Mouse (Mus musculus): Measurements from ENCODE around the gene Sat2. TPM values are rescaled to one million over a fixed set of nuclear protein-coding genes. Genes with fewer than 3 reads are reported as not detected.
A peak's percentile ranks its signal among the peaks of the same experiment; 100 is the strongest.

The Sat2 gene
- total and polyA plus RNA-seq, 2 experiments from 2014 or later: 10.9 to 35.4 TPM

GRCm38 (mm10) chr11:69585718-69586325, 36.0 kb upstream of the Sat2 start:
- H3K4me3 ChIP-seq (ENCODE audit: low read length): no peak overlapping the region
- no peak overlapping the region for H3K9ac ChIP-seq (replicated peaks; ENCODE audit: low read length)
- WGBS: 82% methylated on average over 7 of the region's 7 CpGs
- no peak overlapping the region for H3K27ac ChIP-seq
- H3K4me1 ChIP-seq (ENCODE audit: insufficient read depth, low read length): no peaks in the 10 kb centered on the region
- H3K36me3 ChIP-seq (ENCODE audit: insufficient read depth, low read length): peaks cover 23% of the 10 kb centered on the region
- ATAC-seq: no peak
- no peaks in the 10 kb centered on the region for H3K27me3 ChIP-seq (ENCODE audit: insufficient read depth, low read length)
- TF ChIP-seq CTCF (IDR thresholded peaks at IDR 0.05; ENCODE audit: low read depth): no peak
- no peak for DNase-seq (ENCODE audit: low spot score)
- H3K9me3 ChIP-seq (ENCODE audit: low read length): no peaks in the 10 kb centered on the region
- no peak overlapping the region for H3K4me2 ChIP-seq (ENCODE audit: low read depth, low read length)

- DNase-seq (ENCODE audit: low spot score) (no peak), ATAC-seq (no peak)
- Histone ChIP-seq H3K4me2 (ENCODE audit: low read depth, low read length) (no peak overlapping the region), H3K9ac (replicated peaks; ENCODE audit: low read length) (no peak overlapping the region), H3K36me3 (ENCODE audit: insufficient read depth, low read length) (peaks cover 23% of the 10 kb centered on the region), H3K4me1 (ENCODE audit: insufficient read depth, low read length) (no peaks in the 10 kb centered on the region), H3K9me3 (ENCODE audit: low read length) (no peaks in the 10 kb centered on the region), H3K27me3 (ENCODE audit: insufficient read depth, low read length) (no peaks in the 10 kb centered on the region), H3K4me3 (ENCODE audit: low read length) (no peak overlapping the region), H3K27ac (no peak overlapping the region)
- WGBS: 94% methylated on average over 22 of the region's 22 CpGs
- TF ChIP-seq CTCF (IDR thresholded peaks at IDR 0.05; ENCODE audit: low read depth): no peak
Measured at GRCm38 (mm10) chr11:69589207-69589834, 32.5 kb upstream of the Sat2 start.

- TF ChIP-seq CTCF (IDR thresholded peaks at IDR 0.05; ENCODE audit: low read depth): no peak
- H3K27me3 ChIP-seq (ENCODE audit: insufficient read depth, low read length): no peaks in the 10 kb centered on the region
- peaks cover 23% of the 10 kb centered on the region for H3K36me3 ChIP-seq (ENCODE audit: insufficient read depth, low read length)
Measured at GRCm38 (mm10) chr11:69590622-69591021, 31.2 kb upstream of the Sat2 start.

GRCm38 (mm10) chr11:69591424-69591823, 30.4 kb upstream of the Sat2 start:
- no peak for ATAC-seq
- Histone ChIP-seq H3K9ac (replicated peaks; ENCODE audit: low read length) (no peak overlapping the region), H3K27me3 (ENCODE audit: insufficient read depth, low read length) (no peaks in the 10 kb centered on the region), H3K4me1 (ENCODE audit: insufficient read depth, low read length) (no peaks in the 10 kb centered on the region), H3K4me3 (ENCODE audit: low read length) (no peak overlapping the region), H3K27ac (peak overlapping the region; percentile 67), H3K9me3 (ENCODE audit: low read length) (no peaks in the 10 kb centered on the region), H3K36me3 (ENCODE audit: insufficient read depth, low read length) (peaks cover 23% of the 10 kb centered on the region), H3K4me2 (ENCODE audit: low read depth, low read length) (no peak overlapping the region)
- 86% methylated on average over 3 of the region's 3 CpGs for WGBS
- no peak for DNase-seq (ENCODE audit: low spot score)
- TF ChIP-seq CTCF (IDR thresholded peaks at IDR 0.05; ENCODE audit: low read depth): no peak

More at GRCm38 (mm10) chr11:69590622-69591021, 31.2 kb upstream of the Sat2 start:
- no peak overlapping the region for H3K4me3 ChIP-seq (ENCODE audit: low read length)
- ATAC-seq (no peak), DNase-seq (ENCODE audit: low spot score) (no peak)
- H3K4me1 ChIP-seq (ENCODE audit: insufficient read depth, low read length): no peaks in the 10 kb centered on the region
- 95% methylated on average over 8 of the region's 8 CpGs for WGBS
- no peak overlapping the region for H3K4me2 ChIP-seq (ENCODE audit: low read depth, low read length)
- no peaks in the 10 kb centered on the region for H3K9me3 ChIP-seq (ENCODE audit: low read length)
- H3K27ac ChIP-seq: 0 out of 2 replicates have a peak overlapping the region, but pooled peaks have one; percentile 67
- H3K9ac ChIP-seq (replicated peaks; ENCODE audit: low read length): no peak overlapping the region

GRCm38 (mm10) chr11:69591899-69592637, 29.8 kb upstream of the Sat2 start:
- 43% methylated on average over 7 of the region's 7 CpGs for WGBS

GRCm38 (mm10) chr11:69592799-69593198, 29.0 kb upstream of the Sat2 start:
- H3K4me1 ChIP-seq (ENCODE audit: insufficient read depth, low read length): no peaks in the 10 kb centered on the region
- peak overlapping the region; percentile 67; the same call in 1 of the 2 replicates for H3K27ac ChIP-seq
- H3K9me3 ChIP-seq (ENCODE audit: low read length): no peaks in the 10 kb centered on the region
- H3K36me3 ChIP-seq (ENCODE audit: insufficient read depth, low read length): peaks cover 19% of the 10 kb centered on the region
- no peak for TF ChIP-seq CTCF (IDR thresholded peaks at IDR 0.05; ENCODE audit: low read depth)
- DNase-seq (ENCODE audit: low spot score) (no peak), ATAC-seq (no peak)
- H3K9ac ChIP-seq (replicated peaks; ENCODE audit: low read length): no peak overlapping the region
- H3K4me2 ChIP-seq (ENCODE audit: low read depth, low read length): no peak overlapping the region
- H3K27me3 ChIP-seq (ENCODE audit: insufficient read depth, low read length): no peaks in the 10 kb centered on the region
- H3K4me3 ChIP-seq (ENCODE audit: low read length): no peak overlapping the region
- 82% methylated on average over 4 of the region's 4 CpGs for WGBS

More at GRCm38 (mm10) chr11:69591899-69592637, 29.8 kb upstream of the Sat2 start:
- H3K9me3 ChIP-seq (ENCODE audit: low read length): no peaks in the 10 kb centered on the region
- H3K4me2 ChIP-seq (ENCODE audit: low read depth, low read length): no peak overlapping the region
- H3K27me3 ChIP-seq (ENCODE audit: insufficient read depth, low read length): no peaks in the 10 kb centered on the region
- H3K36me3 ChIP-seq (ENCODE audit: insufficient read depth, low read length): peaks cover 23% of the 10 kb centered on the region
- ATAC-seq: peak; percentile 94
- no peaks in the 10 kb centered on the region for H3K4me1 ChIP-seq (ENCODE audit: insufficient read depth, low read length)
- DNase-seq (ENCODE audit: low spot score): peak; percentile 83
- peak overlapping the region; percentile 67; the same call in 1 of the 2 replicates for H3K27ac ChIP-seq
- no peak overlapping the region for H3K9ac ChIP-seq (replicated peaks; ENCODE audit: low read length)
- no peak overlapping the region for H3K4me3 ChIP-seq (ENCODE audit: low read length)
- no peak for TF ChIP-seq CTCF (IDR thresholded peaks at IDR 0.05; ENCODE audit: low read depth)

Data from hindbrain, postnatal 0 days (tissue).